Mouse (Mus musculus): ENCODE results near the gene Rev3l. TPM values are rescaled to one million over a fixed set of nuclear protein-coding genes. Genes with fewer than 3 reads are reported as not detected.
"Not testable (repeated sequence)": the region's sequence is repeated elsewhere in the genome, so short reads cannot be mapped to it uniquely, and the experiment has no call there.

Gene Rev3l
- polyA plus RNA-seq, 1 experiment, result 38.4 TPM

DNA sequence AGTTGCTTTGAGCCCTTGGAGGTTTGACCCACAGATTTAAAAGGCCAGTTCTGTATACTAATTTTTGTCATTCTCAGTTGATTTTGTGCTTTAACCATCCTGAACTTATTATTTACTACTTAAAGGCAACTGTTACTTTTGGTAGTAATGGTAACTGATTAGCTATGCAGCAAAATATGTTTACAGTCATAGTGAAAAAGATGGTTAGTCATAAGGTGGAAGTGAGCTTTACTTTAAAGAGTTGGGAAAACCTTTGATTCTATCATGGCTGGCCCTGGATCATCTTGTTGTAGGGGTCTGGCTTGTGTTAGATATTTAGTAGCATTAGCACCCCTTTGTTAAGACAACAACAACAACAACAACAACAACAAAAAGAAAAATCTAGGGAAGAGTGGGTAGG is 180.7 kb downstream of the Rev3l start:
- Histone ChIP-seq H3K27ac (ENCODE audit: control insufficient read depth, insufficient read depth, low read depth, low read length) (no peak overlapping the region), H3K4me3 (ENCODE audit: control insufficient read depth, low read depth, low read length) (no peak overlapping the region), H3K27me3 (ENCODE audit: control insufficient read depth, insufficient read depth, low read length) (no peaks in the 10 kb centered on the region), H3K36me3 (ENCODE audit: control insufficient read depth, insufficient read depth, low read length) (no peaks in the 10 kb centered on the region), H3K4me1 (ENCODE audit: control insufficient read depth, insufficient read depth, low read length) (no peaks in the 10 kb centered on the region)
- TF ChIP-seq POLR2A (IDR thresholded peaks at IDR 0.05; ENCODE audit: control insufficient read depth, low read depth, low read length) (no peak), CTCF (IDR thresholded peaks at IDR 0.05; ENCODE audit: control insufficient read depth, insufficient read depth, insufficient replicate concordance, low read depth, low read length) (no peak)

GRCm38 (mm10) chr10:39924556-39924955 is 192.6 kb downstream of the Rev3l start:
- not testable (repeated sequence) for H3K4me1 ChIP-seq (ENCODE audit: control insufficient read depth, insufficient read depth, low read length)

More at GRCm38 (mm10) chr10:39924556-39924955, 192.6 kb downstream of the Rev3l start:
- not testable (repeated sequence) for H3K4me3 ChIP-seq (ENCODE audit: control insufficient read depth, low read depth, low read length); H3K27ac ChIP-seq (ENCODE audit: control insufficient read depth, insufficient read depth, low read depth, low read length); H3K27me3 ChIP-seq (ENCODE audit: control insufficient read depth, insufficient read depth, low read length); H3K36me3 ChIP-seq (ENCODE audit: control insufficient read depth, insufficient read depth, low read length)

Other genes with a start within 250 kb of the Rev3l start
- gene Traf3ip2, start 119.2 kb upstream of the Rev3l start, polyA plus RNA-seq (2012; rRNA removed), result 1.1 and 2.6 TPM in 2 replicates
- 3.0 and 3.9 TPM in 2 replicates for gene Mfsd4b4, start 167.1 kb downstream of the Rev3l start, polyA plus RNA-seq (2012; rRNA removed)
- not detected in 2 replicates for gene Mfsd4b2, start 194.8 kb downstream of the Rev3l start, polyA plus RNA-seq (2012; rRNA removed)
- 0.06 and 0.19 TPM in 2 replicates for gene Mfsd4b3, start 228.0 kb downstream of the Rev3l start, polyA plus RNA-seq (2012; rRNA removed)

All from testis, adult 2 months (tissue).